Mouse (Mus musculus) bone marrow macrophage, adult 2 months (primary cell): ENCODE data around the gene Atp8a1.

ENCODE experiments used
- CTCF ChIP-seq: IDR thresholded peaks from 2 replicates; pipeline ENCODE4 v1.5.1; 2012; ENCODE audit warnings: low read depth, mild to moderate bottlenecking, low read length, moderate library complexity
- POLR2A ChIP-seq: IDR thresholded peaks from 2 replicates; pipeline ENCODE4 v1.6.1; 2012; ENCODE audit warnings: mild to moderate bottlenecking, low read depth, low read length, borderline replicate concordance

DNA sequence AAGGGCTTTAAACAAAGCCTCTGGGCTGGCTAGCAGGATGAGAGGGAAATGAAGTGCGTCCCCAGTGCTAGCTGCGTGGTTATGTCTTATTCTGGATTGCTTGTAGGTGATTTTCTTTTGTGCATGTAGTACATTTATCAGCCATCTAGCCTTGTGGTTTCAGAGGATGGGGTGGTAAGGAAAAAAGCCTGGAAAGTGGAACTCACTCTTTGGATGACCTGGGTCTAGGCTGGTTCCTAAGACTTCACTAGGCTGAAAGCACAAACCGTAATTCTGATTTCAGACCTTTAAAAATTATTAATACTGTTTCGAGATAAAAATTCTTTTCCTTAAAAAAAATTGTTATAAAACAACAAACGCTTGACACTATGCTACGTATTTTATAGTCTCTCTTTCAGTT is 217.4 kb downstream of the Atp8a1 start:
- TF ChIP-seq POLR2A, result no peak
- no peak for TF ChIP-seq CTCF
